Mouse (Mus musculus) left cerebral cortex, adult 2 months (tissue): ENCODE measurements around the gene Zbtb3. TPM values are rescaled to one million over a fixed set of nuclear protein-coding genes. Genes with fewer than 3 reads are reported as not detected.
"Not testable (repeated sequence)": the region's sequence is repeated elsewhere in the genome, so short reads cannot be mapped to it uniquely, and the experiment has no call there.

ENCODE experiments used
- DNase-seq, 2 experiments: peaks; one replicate each; pipeline ENCODE4 v3.0.0; 2021 to 2022; ENCODE audit warnings: low spot score in 2 of 2, mixed read lengths in 1 of 2; ENCODE audit errors: extremely low spot score in 1 of 2
- H3K27ac ChIP-seq: fragments of 200-600 bp; 2 replicates; pipeline ENCODE4 v1.8.1; 2022
- H3K4me3 ChIP-seq: fragments of 200-600 bp; 2 replicates; pipeline ENCODE4 v1.8.1; 2022
- CTCF ChIP-seq: fragments of 200-600 bp; IDR thresholded peaks from 2 replicates; pipeline ENCODE4 v1.8.1; 2022; ENCODE audit warnings: antibody characterized with exemption, mild to moderate bottlenecking, moderate library complexity
- intact Hi-C: fragments of 180-260 bp; cut with DNase I; formaldehyde crosslinking; loops from one replicate; pipeline ENCODE4 v1.15.1; 2025
- total RNA-seq, 2 experiments: library from RNA; stranded (reverse); gene quantifications; 2 replicates each; pipeline ENCODE4 v1.2.3; 2021

The Zbtb3 gene
- total RNA-seq, 2 experiments from 2014 or later: 5.3 to 6.7 TPM

DNA sequence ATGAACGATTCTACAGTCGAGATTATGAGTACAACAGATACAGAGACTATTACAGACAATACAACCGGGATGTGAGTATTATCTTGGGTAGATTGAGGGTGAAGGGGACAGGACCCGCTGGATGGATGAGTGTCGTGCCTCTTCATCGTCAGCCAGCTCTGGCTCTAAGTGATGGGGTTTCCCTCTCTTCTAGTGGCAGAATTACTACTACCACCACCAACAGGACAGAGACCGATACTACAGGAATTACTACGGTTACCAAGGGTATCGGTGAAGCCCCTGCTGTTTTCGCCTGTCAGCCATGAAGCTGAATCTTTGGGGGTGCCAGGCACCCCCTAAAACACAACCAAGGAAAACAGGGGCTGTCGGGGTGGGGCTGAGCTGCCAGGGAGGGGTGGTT is 28.9 kb downstream of the Zbtb3 start:
- TF ChIP-seq CTCF: peak; percentile 5; the same call in 1 of the 2 replicates
- intact Hi-C loops: no loop called here
- no peak for DNase-seq
- Histone ChIP-seq H3K27ac (no peak overlapping the region), H3K4me3 (no peak overlapping the region)

DNA sequence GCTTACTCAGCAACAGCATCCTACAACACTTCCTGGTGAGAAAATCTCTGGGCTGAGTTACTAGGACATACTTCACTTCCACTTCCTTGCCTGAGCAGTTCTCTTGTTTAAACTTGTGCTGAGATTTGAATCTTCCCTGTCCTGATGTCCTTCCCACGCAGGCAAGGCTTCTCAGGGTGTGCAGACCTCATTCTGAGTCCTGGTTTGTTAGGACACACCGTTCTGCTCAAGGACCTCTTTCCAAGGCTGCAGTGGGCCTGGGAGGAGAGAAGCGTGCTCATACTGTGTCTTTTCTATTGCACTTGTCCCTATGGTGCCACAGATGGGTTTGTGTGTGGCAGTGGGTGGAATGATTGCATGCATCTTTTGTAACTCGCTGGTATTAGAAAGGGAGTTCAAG is 30.6 kb downstream of the Zbtb3 start:
- intact Hi-C loops: loop anchor here (1.0 kb wide), 1 partner anchor 12 kb away; no protein-coding TSS in a partner anchor
- DNase-seq: no peak
- Histone ChIP-seq H3K4me3 (no peak overlapping the region), H3K27ac (no peak overlapping the region)
- no peak for TF ChIP-seq CTCF

DNA sequence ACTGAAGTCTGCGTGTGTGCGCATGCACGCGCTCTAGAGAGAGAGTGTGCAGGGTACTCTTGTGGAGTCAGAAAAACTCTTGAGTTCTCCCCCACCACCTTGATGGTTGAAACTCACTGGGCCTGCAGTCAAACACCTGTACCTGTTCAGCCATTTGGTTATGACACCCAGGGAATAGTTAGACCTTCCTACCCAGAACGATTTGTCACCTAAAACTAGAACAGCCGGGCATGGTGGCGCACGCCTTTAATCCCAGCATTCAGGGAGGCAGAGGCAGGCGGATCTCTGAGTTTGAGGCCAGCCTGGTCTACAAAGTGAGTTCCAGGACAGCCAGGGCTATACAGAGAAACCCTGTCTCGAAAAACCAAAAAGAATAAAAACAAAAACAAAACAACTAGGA is 34.0 kb downstream of the Zbtb3 start:
- peak overlapping the region; percentile 98; the same call in 1 of the 2 replicates for H3K27ac ChIP-seq
- not testable (repeated sequence) for DNase-seq, H3K4me3 ChIP-seq
- intact Hi-C loops: loop anchor here (2.0 kb wide), 1 partner anchor 16 kb away; the partner anchor contains the start of gene Hnrnpul2

DNA sequence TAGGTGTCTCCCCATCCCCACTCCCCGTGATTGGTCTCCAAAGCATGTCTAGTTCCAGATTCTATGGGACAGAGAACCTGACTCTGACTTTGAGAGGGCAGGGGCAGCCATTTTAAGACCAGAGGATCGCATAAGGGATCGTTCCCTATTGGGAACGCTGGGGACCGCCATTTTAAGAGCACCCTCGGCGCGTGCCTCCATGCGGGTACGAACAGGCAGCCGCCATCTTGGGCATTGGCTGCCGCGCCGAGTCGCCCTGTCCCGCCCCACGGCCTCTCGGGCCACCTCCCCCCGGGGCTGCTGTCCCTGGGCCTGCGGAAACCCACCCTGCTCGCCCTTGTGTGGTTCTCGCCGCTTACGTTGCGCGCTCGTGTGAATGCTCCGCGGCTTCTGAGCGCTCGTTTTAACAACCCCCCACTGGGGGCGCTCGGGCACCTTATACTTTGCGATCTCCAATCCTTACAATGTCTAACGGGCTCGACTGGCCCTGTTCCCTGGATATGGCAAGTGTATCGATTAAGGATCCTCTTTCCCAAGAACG is 35.0 kb downstream of the Zbtb3 start, which contains the start of gene Bscl2:
TSS of gene Bscl2 (plus strand) at position 217 of the 541 bp plus-strand sequence.
- TF ChIP-seq CTCF: peak; percentile 72
- Histone ChIP-seq H3K27ac (peak within 1 kb of the TSS; percentile 98), H3K4me3 (peak within 1 kb of the TSS; percentile 82)
- intact Hi-C loops: loop anchor here (2.0 kb wide), 1 partner anchor 17 kb away; the partner anchor contains the start of gene Hnrnpul2
- DNase-seq: peak; percentile 80 to 86

DNA sequence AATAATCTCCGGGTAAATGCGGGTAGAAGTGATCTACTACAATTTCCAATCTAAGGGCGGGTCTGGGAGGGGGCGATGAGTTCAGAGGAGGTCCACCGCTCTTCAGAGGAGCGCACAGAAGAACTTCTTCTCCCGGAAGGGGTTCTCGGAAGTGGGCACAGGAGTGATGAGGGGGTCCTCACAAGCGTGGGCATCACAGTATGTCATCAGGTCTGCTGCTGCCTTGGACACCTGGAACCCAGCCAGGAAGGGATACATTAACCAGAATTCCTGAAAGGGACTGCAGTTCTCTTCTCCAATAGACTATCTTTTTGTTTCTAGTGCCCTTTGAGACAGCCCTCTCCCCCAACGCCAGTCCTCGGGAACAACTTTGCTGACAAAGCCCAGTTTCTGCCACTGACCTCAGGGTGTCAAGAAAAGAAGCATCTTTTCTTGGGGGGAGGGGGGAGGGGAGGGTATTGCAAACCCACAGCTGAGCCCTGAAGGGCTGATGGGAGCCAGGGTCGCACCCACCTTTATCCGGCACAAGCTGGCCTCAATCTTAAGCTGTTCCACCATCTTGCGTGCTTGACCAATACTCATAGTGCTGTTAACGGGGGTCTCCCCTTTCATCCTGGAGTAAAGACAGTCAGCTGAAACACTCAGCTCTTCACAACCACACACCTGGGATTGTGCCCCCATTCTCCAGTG is 35.8 kb downstream of the Zbtb3 start:
- Histone ChIP-seq H3K27ac (peak overlapping the region; percentile 98), H3K4me3 (peak overlapping the region; percentile 82)
- DNase-seq: peak; percentile 31 to 49
- TF ChIP-seq CTCF: no peak
- intact Hi-C loops: no loop called here

DNA sequence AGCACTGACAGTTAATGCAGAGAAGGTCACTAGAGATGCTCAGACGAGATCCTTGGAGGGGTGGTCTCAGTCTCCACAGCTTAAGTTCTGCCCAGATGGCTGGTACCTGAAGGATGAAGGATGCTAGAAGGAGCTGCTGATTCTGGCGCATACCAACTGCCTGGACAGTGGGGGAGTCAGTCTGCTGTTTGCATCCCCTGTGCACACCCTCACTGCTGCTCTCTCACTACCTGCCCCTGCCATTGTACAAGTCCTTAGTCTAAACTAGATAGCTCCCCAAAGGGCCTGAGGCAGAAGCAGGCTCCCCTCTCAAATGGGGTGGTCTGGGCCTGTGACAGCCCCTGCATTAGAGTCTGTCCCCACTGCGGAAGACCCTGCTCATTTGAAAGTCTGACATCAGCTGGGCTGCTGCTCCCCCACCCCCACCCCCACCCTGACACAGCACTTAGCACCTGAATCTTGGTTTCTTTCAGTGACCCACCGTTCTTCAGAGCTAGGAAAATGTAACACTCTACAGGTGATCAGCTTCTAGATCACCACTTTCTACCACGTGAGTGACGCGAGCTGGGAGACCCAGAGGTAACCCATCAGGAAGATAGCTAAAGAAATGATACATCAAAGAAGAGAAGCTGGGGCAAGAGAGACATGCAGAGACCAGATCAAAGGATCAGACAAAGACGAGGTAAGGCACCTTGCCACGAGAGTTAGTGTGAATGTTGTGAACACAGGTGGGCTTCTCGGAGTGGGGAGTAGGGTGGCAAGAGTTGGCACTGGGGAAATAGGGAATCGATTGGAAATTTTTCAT is 37.0 kb downstream of the Zbtb3 start, which contains the start of gene Gng3:
TSS of gene Gng3 (minus strand) at position 92 of the 805 bp plus-strand sequence.
- TF ChIP-seq CTCF: no peak
- Histone ChIP-seq H3K4me3 (peak within 1 kb of the TSS; percentile 82), H3K27ac (peak within 1 kb of the TSS; percentile 98)
- intact Hi-C loops: no loop called here
- DNase-seq: peak; percentile 83 to 85

DNA sequence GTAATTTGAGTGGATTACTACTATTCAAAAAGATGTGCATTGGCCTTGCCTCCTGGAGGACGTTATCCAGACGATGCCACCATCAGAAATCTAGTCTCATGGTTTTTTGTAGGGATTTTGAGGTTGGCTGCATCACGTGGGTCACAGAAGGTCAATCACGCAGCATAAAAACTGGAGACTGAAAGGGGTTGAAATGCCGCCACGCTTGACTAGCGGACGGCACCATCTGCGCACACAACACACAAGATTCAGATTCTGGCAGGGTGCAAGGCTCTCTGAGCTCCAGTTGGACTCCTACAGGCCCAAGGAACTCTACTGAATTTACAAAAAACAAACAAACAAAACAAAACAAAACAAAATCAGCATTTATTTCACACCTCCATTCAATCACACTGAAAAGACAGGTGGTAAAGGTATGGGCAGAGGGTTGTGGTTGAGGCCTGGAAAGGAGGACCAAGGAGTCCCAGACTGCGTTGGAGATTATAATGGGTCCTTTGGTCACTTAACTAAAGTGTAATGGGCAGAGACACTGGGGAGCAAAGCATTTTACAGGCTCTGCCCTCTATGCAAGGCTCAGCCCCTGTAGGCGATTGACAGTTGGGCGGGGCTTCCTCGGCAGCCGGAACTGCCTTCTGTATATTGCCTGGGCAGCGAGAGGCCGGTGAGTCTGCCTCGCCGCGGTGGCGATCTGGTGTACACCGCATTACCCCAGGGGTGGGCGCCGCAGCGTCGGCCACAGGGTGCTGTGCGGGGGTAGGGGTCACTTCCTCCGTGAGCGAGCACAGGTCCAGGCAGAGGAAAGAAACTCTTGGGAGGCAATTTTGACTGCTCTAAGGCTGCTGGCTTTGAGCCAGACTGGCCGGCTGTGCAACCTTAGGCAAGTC is 37.8 kb downstream of the Zbtb3 start:
- intact Hi-C loops: loop anchor here (5.0 kb wide), 4 partner anchors 47 to 272 kb away; partner anchors contain the start of genes 1810009A15Rik, Gm49416 and Mta2
- DNase-seq: peak; percentile 74 to 77
- peak overlapping the region; percentile 98 for H3K27ac ChIP-seq
- peak overlapping the region; percentile 82 for H3K4me3 ChIP-seq
- no peak; the same call in 1 of the 2 replicates for TF ChIP-seq CTCF

DNA sequence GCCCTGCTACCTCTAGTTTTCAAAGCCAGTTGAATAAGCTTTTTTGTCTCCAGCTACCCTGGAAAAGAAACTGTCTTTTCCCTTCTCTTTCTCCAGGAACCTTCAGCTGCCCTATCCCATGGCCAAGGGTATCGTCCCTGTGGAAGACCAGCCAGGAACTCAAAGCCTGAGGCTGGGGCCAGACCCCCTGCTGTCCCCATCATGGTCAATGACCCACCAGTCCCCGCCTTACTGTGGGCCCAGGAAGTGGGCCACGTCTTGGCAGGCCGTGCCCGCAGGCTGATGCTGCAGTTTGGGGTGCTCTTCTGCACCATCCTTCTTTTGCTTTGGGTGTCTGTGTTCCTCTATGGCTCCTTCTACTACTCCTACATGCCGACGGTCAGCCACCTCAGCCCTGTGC is 38.7 kb downstream of the Zbtb3 start:
- no peak for DNase-seq
- TF ChIP-seq CTCF: no peak
- H3K4me3 ChIP-seq: peak overlapping the region; percentile 82
- intact Hi-C loops: loop anchor here (5.0 kb wide), 4 partner anchors 46 to 271 kb away; partner anchors contain the start of genes 1810009A15Rik, Gm49416 and Mta2
- H3K27ac ChIP-seq: peak overlapping the region; percentile 98; the same call in 1 of the 2 replicates

DNA sequence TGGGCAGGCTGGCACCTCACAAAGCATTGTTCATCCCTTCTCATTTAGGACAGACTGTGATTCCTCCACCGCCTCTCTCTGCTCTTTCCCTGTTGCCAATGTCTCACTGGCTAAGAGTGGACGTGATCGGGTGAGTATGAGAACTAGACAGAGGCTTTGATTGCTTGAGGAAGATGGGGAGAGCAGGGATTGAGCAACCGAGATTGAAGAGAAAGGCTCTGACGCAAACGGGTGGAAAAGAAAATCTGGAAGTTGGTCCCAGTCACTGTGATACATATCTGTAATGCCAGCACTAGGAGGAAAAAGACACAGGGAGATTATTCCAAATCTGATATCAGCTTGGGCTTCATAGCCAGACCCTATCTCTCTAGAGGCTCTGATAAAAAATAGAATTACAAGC is 40.6 kb downstream of the Zbtb3 start:
- Histone ChIP-seq H3K4me3 (no peak overlapping the region), H3K27ac (no peak overlapping the region)
- intact Hi-C loops: loop anchor here (5.0 kb wide), 4 partner anchors 44 to 269 kb away; partner anchors contain the start of genes 1810009A15Rik, Gm49416 and Mta2
- no peak for DNase-seq
- no peak for TF ChIP-seq CTCF

DNA sequence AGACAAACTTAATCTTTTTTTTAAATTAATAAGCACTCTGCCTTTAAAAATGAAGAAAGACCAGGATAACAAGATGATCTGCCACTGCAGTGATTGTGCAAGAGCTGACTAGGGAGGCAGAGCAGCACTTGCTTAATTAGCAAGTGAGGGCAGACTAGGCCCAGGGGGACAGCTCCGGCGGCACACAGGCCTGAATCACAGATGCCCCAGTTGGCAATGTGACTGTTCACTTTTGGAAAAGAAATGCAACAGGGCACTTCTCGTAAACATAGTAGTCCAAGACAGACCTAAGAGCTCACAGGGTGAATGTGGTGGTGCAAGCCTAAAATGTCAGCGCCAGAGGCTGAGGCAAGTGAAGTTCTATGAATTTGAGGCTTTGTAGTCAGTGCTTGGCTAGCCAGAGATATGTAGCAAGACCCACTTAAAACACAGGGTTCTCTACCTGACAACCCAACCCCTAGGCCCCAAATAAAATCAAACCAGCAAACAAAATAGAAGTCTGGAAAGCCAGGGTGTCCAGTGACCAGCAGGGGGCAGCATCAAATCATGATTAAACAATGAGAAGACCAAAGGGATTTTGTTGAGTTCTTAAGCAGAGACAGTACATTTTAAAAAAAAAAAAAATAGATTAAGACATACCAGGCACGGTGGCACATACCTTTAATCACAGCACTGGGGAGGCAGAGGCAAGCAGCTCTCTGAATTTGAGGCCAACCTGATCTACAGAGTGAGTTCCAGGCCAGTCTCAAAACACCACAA is 42.2 kb downstream of the Zbtb3 start:
- Histone ChIP-seq H3K4me3 (no peak overlapping the region), H3K27ac (no peak overlapping the region)
- peak; percentile 81 for TF ChIP-seq CTCF
- DNase-seq: peak; percentile 60 to 81
- intact Hi-C loops: loop anchor here (5.0 kb wide), 4 partner anchors 43 to 268 kb away; partner anchors contain the start of genes 1810009A15Rik, Gm49416 and Mta2
